Mouse (Mus musculus) lung, embryonic 15.5 days (tissue): ENCODE data around the gene Pdia3. TPM values are rescaled to one million over a fixed set of nuclear protein-coding genes. Genes with fewer than 3 reads are reported as not detected.
A peak's percentile ranks its signal among the peaks of the same experiment; 100 is the strongest.
"Not testable (repeated sequence)": the region's sequence is repeated elsewhere in the genome, so short reads cannot be mapped to it uniquely, and the experiment has no call there.

Source experiments
- ATAC-seq: fragments of 200-750 bp; cut with Nextera tagmentation; 2 replicates; pipeline ENCODE4 v1.8.0; 2017; ENCODE audit warnings: moderate number of reproducible peaks, borderline replicate concordance; ENCODE audit not compliant: low FRiP score, low TSS enrichment; ENCODE audit errors: extremely low read depth
- H3K27ac ChIP-seq: fragments of 300-500 bp; sonication (generic); 2 replicates; pipeline ENCODE4 v1.5.1; 2015; ENCODE audit warnings: moderate library complexity, mild to moderate bottlenecking, inconsistent platforms
- H3K27me3 ChIP-seq: fragments of 300-500 bp; sonication (generic); 2 replicates; pipeline ENCODE4 v1.6.1; 2015; ENCODE audit warnings: inconsistent platforms
- H3K36me3 ChIP-seq: fragments of 300-500 bp; sonication (generic); 2 replicates; pipeline ENCODE4 v1.6.1; 2015; ENCODE audit warnings: inconsistent platforms
- H3K4me1 ChIP-seq: fragments of 300-500 bp; sonication (generic); 2 replicates; pipeline ENCODE4 v1.6.1; 2015; ENCODE audit warnings: inconsistent platforms
- H3K4me2 ChIP-seq: fragments of 300-500 bp; sonication (generic); 2 replicates; pipeline ENCODE4 v1.6.1; 2015; ENCODE audit warnings: inconsistent platforms, mild to moderate bottlenecking, moderate library complexity
- H3K4me3 ChIP-seq: fragments of 300-500 bp; sonication (generic); 2 replicates; pipeline ENCODE4 v1.5.1; 2015; ENCODE audit warnings: mild to moderate bottlenecking, inconsistent platforms
- H3K9ac ChIP-seq: fragments of 300-500 bp; sonication (generic); 2 replicates; pipeline ENCODE4 v1.6.1; 2015; ENCODE audit warnings: inconsistent platforms
- H3K9me3 ChIP-seq: fragments of 300-500 bp; sonication (generic); 2 replicates; pipeline ENCODE4 v1.6.1; 2016; ENCODE audit warnings: inconsistent platforms
- WGBS: fragments of 180-500 bp; shearing (Covaris S2); methylation state at CpG from one replicate; pipeline ENCODE4 v1.1.7; 2015; 5-methylcytosine and 5-hydroxymethylcytosine counted together
- polyA plus RNA-seq: library from polyadenylated mRNA; unstranded; fragments of >200 nt; fragmentation: Nextera tagmentation; extraction: Ambion mirVana; gene quantifications from 2 replicates; pipeline ENCODE4 v1.2.1, GENCODE M21; 2015

Pdia3 gene
- polyA plus RNA-seq, 1 experiment from 2014 or later = 889 TPM

GRCm38 (mm10) chr2:121456692-121457642, 43.4 kb downstream of the Pdia3 start, which contains the start of gene Serinc4:
Gene Serinc4, minus strand, starts transcription at chr2:121456781.
- H3K27me3 ChIP-seq = no peaks in the 10 kb centered on the region
- peak within 1 kb of the TSS; percentile 65 for H3K27ac ChIP-seq
- ATAC-seq = peak; percentile 89
- peak within 1 kb of the TSS; percentile 61 for H3K4me2 ChIP-seq
- H3K4me1 ChIP-seq = peaks cover 20% of the 10 kb centered on the region
- peaks cover 36% of the 10 kb centered on the region for H3K36me3 ChIP-seq
- no peaks in the 10 kb centered on the region for H3K9me3 ChIP-seq
- WGBS = 3% methylated on average over 41 of the region's 41 CpGs
- peak within 1 kb of the TSS; percentile 60 for H3K9ac ChIP-seq
- peak within 1 kb of the TSS; percentile 64 for H3K4me3 ChIP-seq

GRCm38 (mm10) chr2:121460071-121460470, 46.5 kb downstream of the Pdia3 start:
- H3K4me3 ChIP-seq = no peak overlapping the region
- 51% methylated on average over 2 of the region's 2 CpGs for WGBS
- no peak overlapping the region for H3K27ac ChIP-seq
- no peak overlapping the region for H3K9ac ChIP-seq
- peaks cover 20% of the 10 kb centered on the region; the same call in 1 of the 2 replicates for H3K36me3 ChIP-seq
- ATAC-seq = no peak
- no peak overlapping the region for H3K4me2 ChIP-seq
- H3K9me3 ChIP-seq = no peaks in the 10 kb centered on the region
- H3K4me1 ChIP-seq = peaks cover 15% of the 10 kb centered on the region
- no peaks in the 10 kb centered on the region for H3K27me3 ChIP-seq

GRCm38 (mm10) chr2:121468982-121469381, 55.4 kb downstream of the Pdia3 start:
- not testable (repeated sequence) for H3K9me3 ChIP-seq, H3K4me2 ChIP-seq, H3K27me3 ChIP-seq, H3K27ac ChIP-seq, H3K4me3 ChIP-seq, H3K36me3 ChIP-seq, ATAC-seq, H3K9ac ChIP-seq, H3K4me1 ChIP-seq
- WGBS = 48% methylated on average over 3 of the region's 6 CpGs

- H3K27me3 ChIP-seq, H3K9ac ChIP-seq, ATAC-seq, H3K4me1 ChIP-seq, H3K4me3 ChIP-seq, H3K9me3 ChIP-seq, H3K27ac ChIP-seq, H3K36me3 ChIP-seq: not testable (repeated sequence)
- H3K4me2 ChIP-seq = peak overlapping the region; percentile 69; the same call in 1 of the 2 replicates
- 92% methylated on average over 3 of the region's 3 CpGs for WGBS
These were observed 59.2 kb downstream of the Pdia3 start for GRCm38 (mm10) chr2:121472783-121473182.

- peak within 1 kb of the TSS; percentile 53; the same call in 1 of the 2 replicates for H3K27ac ChIP-seq
- peak within 1 kb of the TSS; percentile 66 for H3K9ac ChIP-seq
- H3K4me2 ChIP-seq = peak within 1 kb of the TSS; percentile 69
- H3K9me3 ChIP-seq, H3K27me3 ChIP-seq, H3K4me1 ChIP-seq, H3K36me3 ChIP-seq: not testable (repeated sequence)
- peak within 1 kb of the TSS; percentile 70 for H3K4me3 ChIP-seq
- peak; percentile 94 for ATAC-seq
- WGBS = 4% methylated on average over 41 of the region's 41 CpGs
These were observed 60.0 kb downstream of the Pdia3 start, which contains the start of gene Mfap1b for GRCm38 (mm10) chr2:121473301-121474179. Gene Mfap1b, minus strand, starts transcription at chr2:121474067.

GRCm38 (mm10) chr2:121474180-121474535, 60.6 kb downstream of the Pdia3 start:
- Histone ChIP-seq H3K36me3 (no peaks in the 10 kb centered on the region), H3K4me3 (peak overlapping the region; percentile 70), H3K27ac (peak overlapping the region; percentile 53; the same call in 1 of the 2 replicates), H3K9me3 (no peaks in the 10 kb centered on the region), H3K27me3 (no peaks in the 10 kb centered on the region), H3K4me1 (0 out of 2 replicates have a peak, but pooled peaks cover 3% of the 10 kb centered on the region), H3K9ac (peak overlapping the region; percentile 66; the same call in 1 of the 2 replicates), H3K4me2 (peak overlapping the region; percentile 69)
- WGBS = 20% methylated on average over 8 of the region's 8 CpGs
- ATAC-seq = peak; percentile 19; the same call in 1 of the 2 replicates

- H3K36me3 ChIP-seq, H3K9ac ChIP-seq, H3K27ac ChIP-seq, ATAC-seq, H3K4me3 ChIP-seq, H3K27me3 ChIP-seq, H3K4me2 ChIP-seq, H3K9me3 ChIP-seq, H3K4me1 ChIP-seq: not testable (repeated sequence)
- 89% methylated on average over 2 of the region's 2 CpGs for WGBS
These were observed 61.7 kb downstream of the Pdia3 start for GRCm38 (mm10) chr2:121475306-121475705.

GRCm38 (mm10) chr2:121477491-121478266, 64.1 kb downstream of the Pdia3 start:
- 76% methylated on average over 3 of the region's 3 CpGs for WGBS
- no peak overlapping the region for H3K4me2 ChIP-seq

GRCm38 (mm10) chr2:121480498-121480897, 66.9 kb downstream of the Pdia3 start:
- H3K9me3 ChIP-seq = no peaks in the 10 kb centered on the region
- no peak for ATAC-seq
- H3K36me3 ChIP-seq = no peaks in the 10 kb centered on the region
- H3K4me3 ChIP-seq = no peak overlapping the region
- WGBS = 51% methylated on average over 3 of the region's 3 CpGs
- no peaks in the 10 kb centered on the region for H3K27me3 ChIP-seq
- no peak overlapping the region for H3K27ac ChIP-seq
- H3K4me1 ChIP-seq = no peaks in the 10 kb centered on the region
- no peak overlapping the region for H3K4me2 ChIP-seq
- no peak overlapping the region for H3K9ac ChIP-seq

More at GRCm38 (mm10) chr2:121477491-121478266, 64.1 kb downstream of the Pdia3 start:
- Histone ChIP-seq H3K9ac (no peak overlapping the region), H3K36me3 (no peaks in the 10 kb centered on the region), H3K4me1 (0 out of 2 replicates have a peak, but pooled peaks cover 3% of the 10 kb centered on the region), H3K9me3 (no peaks in the 10 kb centered on the region), H3K27ac (no peak overlapping the region), H3K27me3 (no peaks in the 10 kb centered on the region), H3K4me3 (no peak overlapping the region)
- no peak for ATAC-seq

GRCm38 (mm10) chr2:121480916-121481315, 67.3 kb downstream of the Pdia3 start:
- H3K27me3 ChIP-seq = not testable (repeated sequence)

GRCm38 (mm10) chr2:121483576-121483975, 70.0 kb downstream of the Pdia3 start:
- H3K4me2 ChIP-seq = no peak overlapping the region
- H3K27ac ChIP-seq = no peak overlapping the region
- no peak for ATAC-seq
- no peaks in the 10 kb centered on the region for H3K4me1 ChIP-seq
- no peaks in the 10 kb centered on the region for H3K27me3 ChIP-seq
- H3K4me3 ChIP-seq = no peak overlapping the region
- WGBS = 73% methylated on average over 8 of the region's 8 CpGs
- H3K9ac ChIP-seq = no peak overlapping the region
- no peaks in the 10 kb centered on the region for H3K9me3 ChIP-seq
- H3K36me3 ChIP-seq = no peaks in the 10 kb centered on the region

More at GRCm38 (mm10) chr2:121480916-121481315, 67.3 kb downstream of the Pdia3 start:
- not testable (repeated sequence) for H3K27ac ChIP-seq, H3K4me3 ChIP-seq, ATAC-seq, H3K4me1 ChIP-seq, H3K4me2 ChIP-seq, H3K9me3 ChIP-seq, H3K36me3 ChIP-seq, H3K9ac ChIP-seq
- 82% methylated on average over 13 of the region's 13 CpGs for WGBS
